Mouse (Mus musculus) testis, adult 2 months (tissue): Measurements from ENCODE around the gene Htt.

ENCODE experiments used
- CTCF ChIP-seq: fragments of 200-500 bp; IDR thresholded peaks from 2 replicates; pipeline ENCODE4 v1.5.1; 2012; ENCODE audit warnings: low read depth, mild to moderate bottlenecking, inconsistent platforms, low read length, moderate library complexity; ENCODE audit not compliant: control insufficient read depth, insufficient read depth, insufficient replicate concordance
- POLR2A ChIP-seq: fragments of 200-500 bp; IDR thresholded peaks from 2 replicates; pipeline ENCODE4 v1.6.1; 2012; ENCODE audit warnings: low read depth, mild to moderate bottlenecking, inconsistent platforms, low read length, moderate library complexity; ENCODE audit not compliant: control insufficient read depth

DNA sequence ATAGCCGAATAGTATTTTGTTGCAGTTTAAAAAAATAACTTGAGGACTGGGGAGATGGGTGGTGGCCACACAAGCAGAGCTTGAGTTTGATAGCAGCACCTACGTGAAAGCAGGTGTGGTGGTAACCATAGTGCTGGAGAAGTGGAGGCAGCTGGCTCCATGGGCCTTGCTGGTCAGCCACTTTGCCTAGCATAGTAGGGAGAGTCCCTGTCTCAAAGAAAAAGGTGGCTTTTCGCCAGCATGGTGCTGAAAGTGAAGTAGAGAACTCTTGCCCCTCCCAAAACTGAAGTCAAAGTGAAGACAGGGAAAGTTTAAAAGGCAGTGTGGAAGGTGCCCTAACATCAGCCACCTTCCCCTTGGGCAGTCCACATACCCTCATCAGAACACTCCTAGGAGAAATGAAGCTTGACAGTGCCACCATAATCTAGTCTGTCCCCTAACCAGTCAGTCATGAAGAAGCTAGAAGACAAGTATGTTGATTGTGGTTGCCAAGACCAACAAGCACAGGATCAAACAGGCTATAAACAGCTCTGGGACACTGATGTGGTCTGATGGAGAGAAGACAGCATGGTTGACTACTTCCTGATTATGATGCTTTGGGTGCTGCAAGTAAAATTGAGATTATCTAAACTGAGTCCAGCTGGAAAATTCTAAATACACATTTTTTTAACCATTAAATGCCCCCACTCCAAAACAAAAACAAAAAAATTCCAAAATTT, 61.0 kb downstream of the Htt start:
- TF ChIP-seq POLR2A = no peak
- TF ChIP-seq CTCF = no peak
